In the genomic region with DNA sequence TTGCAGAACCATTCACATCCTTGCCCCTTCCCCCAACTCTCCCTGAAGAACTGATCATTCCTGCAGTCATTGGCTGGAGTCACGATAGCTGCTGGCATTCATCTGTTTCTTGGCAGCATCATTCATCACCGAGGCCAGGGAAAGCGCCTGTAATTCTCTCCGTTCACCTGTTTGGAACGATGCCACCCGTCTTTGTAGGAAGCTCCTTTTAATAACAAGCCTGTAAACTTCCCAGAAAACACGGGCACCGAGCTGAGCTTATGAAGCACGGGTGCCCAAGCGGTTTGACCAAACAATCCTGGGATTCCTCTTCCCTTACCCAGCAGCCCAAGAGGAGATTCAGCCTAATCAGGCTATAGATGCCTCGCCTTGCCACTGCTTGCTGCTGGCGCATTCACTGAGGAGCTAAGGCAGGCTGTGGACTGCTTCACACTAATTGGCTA, we compare ENCODE assay signal across 9 mouse cellular contexts.
DNase-seq lines count a peak whose midpoint lies in the region; ATAC-seq and TF ChIP-seq lines count a peak whose summit lies in the region.
"Had no signal": no experiment of that assay in that cellular context is flagged by ENCODE, and none has a peak within 500 bp of the region (broad histone marks: within the 10 kb centered on the region; RNA-seq: fewer than 3 reads in every experiment).

No protein-coding gene starts in this region.

- H3K27ac ChIP-seq in cerebellum, adult 2 months (ENCODE audit: insufficient read depth, low read length): no peak overlapping the region
- no peak overlapping the region for H3K27ac ChIP-seq in limb, embryonic 14.5 days (replicated peaks; ENCODE audit: low read depth, low read length)
- no peak overlapping the region for H3K27ac ChIP-seq in liver, embryonic 12.5 days
- H3K27ac ChIP-seq: liver, embryonic 15.5 days had no signal

- 6% methylated on average over 12 of the region's 12 CpGs for WGBS in cerebellum, adult 2 months
- WGBS in limb, embryonic 14.5 days: 27% methylated on average over 12 of the region's 12 CpGs
- WGBS in liver, embryonic 12.5 days (ENCODE audit: insufficient replicate concordance): 63% methylated on average over 12 of the region's 12 CpGs

- H3K27me3 ChIP-seq in cerebellum, adult 2 months (ENCODE audit: control insufficient read depth, insufficient read depth, low read length): no peaks in the 10 kb centered on the region
- H3K27me3 ChIP-seq in limb, embryonic 14.5 days (ENCODE audit: control insufficient read depth, insufficient read depth, low read length): no peaks in the 10 kb centered on the region
- no peaks in the 10 kb centered on the region for H3K27me3 ChIP-seq in liver, embryonic 12.5 days (replicated peaks)
- H3K27me3 ChIP-seq: liver, embryonic 15.5 days had no signal

- no peak for ATAC-seq in limb, embryonic 14.5 days (ENCODE audit: low FRiP score, low read depth)
- ATAC-seq in liver, embryonic 12.5 days: no peak

- peaks cover 4% of the 10 kb centered on the region for H3K4me1 ChIP-seq in cerebellum, adult 2 months (ENCODE audit: control insufficient read depth, insufficient read depth, low read length)
- peaks cover 10% of the 10 kb centered on the region for H3K4me1 ChIP-seq in limb, embryonic 14.5 days (ENCODE audit: control insufficient read depth, insufficient read depth, low read length)
- no peaks in the 10 kb centered on the region for H3K4me1 ChIP-seq in liver, embryonic 12.5 days

- TF ChIP-seq CTCF in brain, embryonic 14.5 days (IDR thresholded peaks at IDR 0.05; ENCODE audit: borderline replicate concordance, extremely low read depth, insufficient read depth, insufficient read length): peak; percentile 7; the same call in 1 of the 2 replicates
- no peak for TF ChIP-seq CTCF in cerebellum, adult 2 months (IDR thresholded peaks at IDR 0.05; ENCODE audit: borderline replicate concordance, insufficient read depth, low read depth, low read length)

- peak; percentile 43 for DNase-seq in layer of hippocampus, adult 11-12 months (ENCODE audit: low spot score)
- no peak for DNase-seq in layer of hippocampus, adult 9-11 months
- DNase-seq in brain, embryonic 14.5 days (ENCODE audit: low read depth): peak; percentile 92
- peak; percentile 74 to 85 for DNase-seq in cerebellum, adult 2 months
- peak; percentile 58 for DNase-seq in limb, embryonic 14.5 days (ENCODE audit: low spot score)
- no peak for DNase-seq in embryo, embryonic 10 days (ENCODE audit: low spot score)
- DNase-seq: adrenal gland, adult 2 months had no signal

- peaks cover 7% of the 10 kb centered on the region; the same call in 1 of the 2 replicates for H3K36me3 ChIP-seq in limb, embryonic 14.5 days (ENCODE audit: control insufficient read depth, insufficient read depth, low read length)
- no peaks in the 10 kb centered on the region for H3K36me3 ChIP-seq in liver, embryonic 12.5 days
- H3K36me3 ChIP-seq: liver, embryonic 15.5 days had no signal

- no peaks in the 10 kb centered on the region for H3K9me3 ChIP-seq in limb, embryonic 14.5 days (ENCODE audit: control insufficient read depth, low read length)
- H3K9me3 ChIP-seq in liver, embryonic 12.5 days (replicated peaks): no peaks in the 10 kb centered on the region
- H3K9me3 ChIP-seq: liver, embryonic 15.5 days had no signal

- peak overlapping the region; percentile 28 for H3K4me3 ChIP-seq in cerebellum, adult 2 months (replicated peaks; ENCODE audit: insufficient read depth, low read depth, low read length)
- H3K4me3 ChIP-seq in limb, embryonic 14.5 days (replicated peaks; ENCODE audit: low read length): no peak overlapping the region
- H3K4me3 ChIP-seq in liver, embryonic 12.5 days: no peak overlapping the region
- H3K4me3 ChIP-seq: liver, embryonic 15.5 days had no signal

- no peak overlapping the region for H3K9ac ChIP-seq in limb, embryonic 14.5 days (ENCODE audit: low read depth, low read length, severe bottlenecking)
- H3K9ac ChIP-seq in liver, embryonic 12.5 days: no peak overlapping the region
- H3K9ac ChIP-seq: liver, embryonic 15.5 days had no signal

- no peak overlapping the region for H3K4me2 ChIP-seq in limb, embryonic 14.5 days (replicated peaks; ENCODE audit: low read depth, low read length, severe bottlenecking)
- no peak overlapping the region for H3K4me2 ChIP-seq in liver, embryonic 12.5 days
- H3K4me2 ChIP-seq: liver, embryonic 15.5 days had no signal

- no peak for TF ChIP-seq POLR2A in brain, embryonic 14.5 days (IDR thresholded peaks at IDR 0.05; ENCODE audit: borderline replicate concordance, extremely low read depth, insufficient read depth, insufficient read length, poor library complexity, severe bottlenecking)
- no peak for TF ChIP-seq POLR2A in cerebellum, adult 2 months (IDR thresholded peaks at IDR 0.05; ENCODE audit: borderline replicate concordance, insufficient read depth, low read length)
- no peak for TF ChIP-seq POLR2A in limb, embryonic 14.5 days (IDR thresholded peaks at IDR 0.05; ENCODE audit: borderline replicate concordance, extremely low read depth, insufficient read depth, insufficient read length)

Comparison
In these comparisons a context has a peak if more than half of its experiments do, and no peak if none do; other contexts are left out.
1. DNase-seq: peak in layer of hippocampus, adult 11-12 months (single experiment), brain, embryonic 14.5 days (single experiment), cerebellum, adult 2 months (2 of 2) and limb, embryonic 14.5 days (single experiment); none in layer of hippocampus, adult 9-11 months (single experiment) and embryo, embryonic 10 days (single experiment).